Mouse (Mus musculus) stomach, postnatal 0 days (tissue): ENCODE measurements at regions not wholly inside any gene's neighbourhood (a gene's known extent, or its start where the extent isn't known, plus 50 kb on each side); places are given as distances from the start of the nearest gene placed in this dataset.

Experiments used
- ATAC-seq: fragments of 200-750 bp; cut with Nextera tagmentation; 2 replicates; pipeline ENCODE4 v1.8.0; 2017; ENCODE audit not compliant: low FRiP score, low TSS enrichment
- DNase-seq: peaks from one replicate; pipeline ENCODE4 v3.0.0-alpha.2; 2016; ENCODE audit warnings: low spot score
- H3K27ac ChIP-seq: fragments of 300-500 bp; sonication (generic); replicated peaks from 2 replicates; pipeline ENCODE4 v1.5.1; 2014; ENCODE audit warnings: mild to moderate bottlenecking, control low read depth
- H3K27me3 ChIP-seq: fragments of 300-500 bp; sonication (generic); 2 replicates; pipeline ENCODE4 v1.6.1; 2014; ENCODE audit warnings: low read length; ENCODE audit not compliant: control insufficient read depth, insufficient read depth
- H3K36me3 ChIP-seq: fragments of 300-500 bp; sonication (generic); 2 replicates; pipeline ENCODE4 v1.6.1; 2014; ENCODE audit warnings: low read length, mixed read lengths; ENCODE audit not compliant: control insufficient read depth, insufficient read depth
- H3K4me1 ChIP-seq: fragments of 300-500 bp; sonication (generic); replicated peaks from 2 replicates; pipeline ENCODE4 v1.6.1; 2014; ENCODE audit warnings: antibody characterized with exemption; ENCODE audit not compliant: control insufficient read depth, insufficient read depth
- H3K4me2 ChIP-seq: fragments of 300-500 bp; sonication (generic); replicated peaks from 2 replicates; pipeline ENCODE4 v1.6.1; 2014; ENCODE audit warnings: low read depth, mild to moderate bottlenecking, control low read depth, moderate library complexity
- H3K4me3 ChIP-seq: fragments of 300-500 bp; sonication (generic); 2 replicates; pipeline ENCODE4 v1.5.1; 2014; ENCODE audit warnings: low read depth, low read length, control low read depth
- H3K9ac ChIP-seq: fragments of 300-500 bp; sonication (generic); 2 replicates; pipeline ENCODE4 v1.6.1; 2014; ENCODE audit warnings: mild to moderate bottlenecking, low read length, control low read depth, mixed read lengths
- H3K9me3 ChIP-seq: fragments of 300-500 bp; sonication (generic); 2 replicates; pipeline ENCODE4 v1.6.1; 2016; ENCODE audit warnings: low read length; ENCODE audit not compliant: control insufficient read depth
- CTCF ChIP-seq: IDR thresholded peaks from 2 replicates; pipeline ENCODE4 v1.5.1; 2016; ENCODE audit warnings: antibody characterized with exemption, low read depth, mild to moderate bottlenecking, moderate library complexity
- EP300 ChIP-seq: optimal IDR thresholded peaks from 2 replicates; pipeline ENCODE3; 2016; ENCODE audit warnings: antibody characterized with exemption
- WGBS: fragments of 180-500 bp; shearing (Covaris S2); extraction: QIAGEN DNeasy Blood & Tissue Kit; methylation state at CpG from one replicate; pipeline ENCODE4 v1.1.7; 2014; 5-methylcytosine and 5-hydroxymethylcytosine counted together

- H3K9ac ChIP-seq = no peak overlapping the region
- WGBS = 63% methylated on average over 5 of the region's 5 CpGs
- no peak overlapping the region for H3K4me3 ChIP-seq
- no peaks in the 10 kb centered on the region for H3K27me3 ChIP-seq
- H3K36me3 ChIP-seq = no peaks in the 10 kb centered on the region
- no peak for TF ChIP-seq CTCF
- TF ChIP-seq EP300 = no peak
- H3K4me1 ChIP-seq = no peaks in the 10 kb centered on the region
- H3K9me3 ChIP-seq = no peaks in the 10 kb centered on the region
- ATAC-seq (no peak), DNase-seq (no peak)
- no peak overlapping the region for H3K4me2 ChIP-seq
- H3K27ac ChIP-seq = no peak overlapping the region
Measured at GRCm38 (mm10) chr15:88370366-88370765, 229.7 kb upstream of the Zdhhc25 start.

GRCm38 (mm10) chr15:88372039-88372438, 228.1 kb upstream of the Zdhhc25 start:
- no peak for ATAC-seq
- DNase-seq = no peak
- no peaks in the 10 kb centered on the region for H3K9me3 ChIP-seq
- no peak overlapping the region for H3K27ac ChIP-seq
- no peaks in the 10 kb centered on the region for H3K36me3 ChIP-seq
- H3K4me3 ChIP-seq = no peak overlapping the region
- TF ChIP-seq CTCF = no peak
- no peak for TF ChIP-seq EP300
- no peaks in the 10 kb centered on the region for H3K4me1 ChIP-seq
- WGBS = 69% methylated on average over 8 of the region's 8 CpGs
- no peak overlapping the region for H3K4me2 ChIP-seq
- no peak overlapping the region for H3K9ac ChIP-seq
- H3K27me3 ChIP-seq = no peaks in the 10 kb centered on the region

- Histone ChIP-seq H3K4me2 (no peak overlapping the region), H3K27me3 (no peaks in the 10 kb centered on the region), H3K4me1 (no peaks in the 10 kb centered on the region), H3K36me3 (no peaks in the 10 kb centered on the region), H3K4me3 (no peak overlapping the region), H3K27ac (no peak overlapping the region), H3K9ac (no peak overlapping the region), H3K9me3 (no peaks in the 10 kb centered on the region)
- DNase-seq = no peak
- WGBS = 61% methylated on average over 6 of the region's 6 CpGs
- ATAC-seq = no peak
- TF ChIP-seq CTCF = no peak
- no peak for TF ChIP-seq EP300
Measured at GRCm38 (mm10) chr15:88373923-88374322, 226.2 kb upstream of the Zdhhc25 start.

GRCm38 (mm10) chr15:88379342-88379741, 220.8 kb upstream of the Zdhhc25 start:
- DNase-seq = no peak
- TF ChIP-seq EP300 (no peak), CTCF (no peak)
- H3K27ac ChIP-seq = no peak overlapping the region
- H3K4me2 ChIP-seq = no peak overlapping the region
- H3K9me3 ChIP-seq = no peaks in the 10 kb centered on the region
- WGBS = 70% methylated on average over 7 of the region's 7 CpGs
- no peaks in the 10 kb centered on the region for H3K36me3 ChIP-seq
- no peaks in the 10 kb centered on the region for H3K27me3 ChIP-seq
- H3K4me1 ChIP-seq = no peaks in the 10 kb centered on the region
- H3K9ac ChIP-seq = no peak overlapping the region
- ATAC-seq = no peak
- no peak overlapping the region for H3K4me3 ChIP-seq

- WGBS = 23% methylated on average over 6 of the region's 6 CpGs
Measured at GRCm38 (mm10) chr15:88379951-88380623, 220.0 kb upstream of the Zdhhc25 start.

GRCm38 (mm10) chr15:88381419-88381818, 218.7 kb upstream of the Zdhhc25 start:
- no peaks in the 10 kb centered on the region for H3K4me1 ChIP-seq
- no peaks in the 10 kb centered on the region for H3K9me3 ChIP-seq
- no peak overlapping the region for H3K9ac ChIP-seq
- DNase-seq = no peak
- no peaks in the 10 kb centered on the region for H3K36me3 ChIP-seq
- TF ChIP-seq EP300 = no peak
- TF ChIP-seq CTCF = no peak
- no peaks in the 10 kb centered on the region for H3K27me3 ChIP-seq
- no peak overlapping the region for H3K27ac ChIP-seq
- no peak overlapping the region for H3K4me2 ChIP-seq
- no peak overlapping the region for H3K4me3 ChIP-seq
- ATAC-seq = no peak
- WGBS = 16% methylated on average over 10 of the region's 10 CpGs

More at GRCm38 (mm10) chr15:88379951-88380623, 220.0 kb upstream of the Zdhhc25 start:
- H3K9me3 ChIP-seq = no peaks in the 10 kb centered on the region
- no peak overlapping the region for H3K4me3 ChIP-seq
- TF ChIP-seq EP300 (no peak), CTCF (no peak)
- ATAC-seq (no peak), DNase-seq (no peak)
- no peak overlapping the region for H3K27ac ChIP-seq
- H3K36me3 ChIP-seq = no peaks in the 10 kb centered on the region
- no peak overlapping the region for H3K9ac ChIP-seq
- no peaks in the 10 kb centered on the region for H3K4me1 ChIP-seq
- no peaks in the 10 kb centered on the region for H3K27me3 ChIP-seq
- no peak overlapping the region for H3K4me2 ChIP-seq
